ENCODE assay signal across 11 mouse cellular contexts in genomic region chr4:53397280-53398117, GRCm38 (mm10). TPM values are rescaled to one million over a fixed set of nuclear protein-coding genes. Genes with fewer than 3 reads are reported as not detected.
DNase-seq lines count a peak whose midpoint lies in the region; ATAC-seq and TF ChIP-seq lines count a peak whose summit lies in the region.
"Had no signal": no experiment of that assay in that cellular context is flagged by ENCODE, and none has a peak within 500 bp of the region (broad histone marks: within the 10 kb centered on the region; RNA-seq: fewer than 3 reads in every experiment).

No protein-coding gene starts in this region.

- H3K9ac ChIP-seq in forebrain, embryonic 14.5 days (ENCODE audit: low read length): no peak overlapping the region
- no peak overlapping the region for H3K9ac ChIP-seq in midbrain, postnatal 0 days (replicated peaks; ENCODE audit: low read length, poor library complexity, severe bottlenecking)
- H3K9ac ChIP-seq in forebrain, embryonic 16.5 days (replicated peaks; ENCODE audit: low read depth, low read length): no peak overlapping the region
- H3K9ac ChIP-seq: liver, embryonic 15.5 days; stomach, embryonic 15.5 days had no signal

- H3K36me3 ChIP-seq in forebrain, embryonic 14.5 days (ENCODE audit: control insufficient read depth, insufficient read depth, low read length): no peaks in the 10 kb centered on the region
- no peaks in the 10 kb centered on the region for H3K36me3 ChIP-seq in forebrain, embryonic 10.5 days (replicated peaks)
- H3K36me3 ChIP-seq in midbrain, postnatal 0 days (ENCODE audit: insufficient read depth, low read length): no peaks in the 10 kb centered on the region
- no peaks in the 10 kb centered on the region for H3K36me3 ChIP-seq in midbrain, embryonic 10.5 days
- H3K36me3 ChIP-seq in forebrain, embryonic 16.5 days (ENCODE audit: control insufficient read depth, insufficient read depth): no peaks in the 10 kb centered on the region
- H3K36me3 ChIP-seq: liver, embryonic 15.5 days; stomach, embryonic 15.5 days had no signal

- no peaks in the 10 kb centered on the region for H3K27me3 ChIP-seq in forebrain, embryonic 14.5 days (replicated peaks; ENCODE audit: control insufficient read depth, insufficient read depth, low read length)
- H3K27me3 ChIP-seq in forebrain, embryonic 10.5 days (ENCODE audit: poor library complexity, severe bottlenecking): no peaks in the 10 kb centered on the region
- H3K27me3 ChIP-seq in midbrain, postnatal 0 days (ENCODE audit: insufficient read depth, low read length): no peaks in the 10 kb centered on the region
- H3K27me3 ChIP-seq in midbrain, embryonic 10.5 days (ENCODE audit: low read depth, poor library complexity, severe bottlenecking): no peaks in the 10 kb centered on the region
- H3K27me3 ChIP-seq in forebrain, embryonic 16.5 days (replicated peaks; ENCODE audit: control insufficient read depth, insufficient read depth, low read length): no peaks in the 10 kb centered on the region
- H3K27me3 ChIP-seq: liver, embryonic 15.5 days; stomach, embryonic 15.5 days had no signal

- peak overlapping the region; percentile 66 for H3K27ac ChIP-seq in forebrain, embryonic 14.5 days (ENCODE audit: low read depth, low read length)
- no peak overlapping the region for H3K27ac ChIP-seq in forebrain, embryonic 10.5 days
- no peak overlapping the region for H3K27ac ChIP-seq in midbrain, postnatal 0 days (ENCODE audit: low read depth, low read length)
- H3K27ac ChIP-seq in midbrain, embryonic 10.5 days (replicated peaks): no peak overlapping the region
- peak overlapping the region; percentile 80 for H3K27ac ChIP-seq in forebrain, embryonic 16.5 days (ENCODE audit: low read length)
- H3K27ac ChIP-seq: liver, embryonic 15.5 days; stomach, embryonic 15.5 days had no signal

- DNase-seq in forebrain, embryonic 14.5 days (ENCODE audit: low spot score): peak; percentile 75
- no peak for DNase-seq in forebrain, embryonic 10.5 days (ENCODE audit: extremely low spot score, low spot score)
- DNase-seq in midbrain, postnatal 0 days (ENCODE audit: low spot score): peak; percentile 49
- no peak for DNase-seq in midbrain, embryonic 10.5 days (ENCODE audit: low spot score)
- DNase-seq in skeletal muscle tissue, adult 2 months (ENCODE audit: low read depth, low spot score): peak; percentile 43
- DNase-seq in layer of hippocampus, postnatal 14 days (ENCODE audit: low spot score in 2 of 2): no peak

- H3K9me3 ChIP-seq in forebrain, embryonic 14.5 days (replicated peaks; ENCODE audit: control insufficient read depth, low read length): no peaks in the 10 kb centered on the region
- H3K9me3 ChIP-seq in forebrain, embryonic 10.5 days: no peaks in the 10 kb centered on the region
- no peaks in the 10 kb centered on the region for H3K9me3 ChIP-seq in midbrain, postnatal 0 days (ENCODE audit: low read length)
- no peaks in the 10 kb centered on the region for H3K9me3 ChIP-seq in midbrain, embryonic 10.5 days (replicated peaks)
- H3K9me3 ChIP-seq in forebrain, embryonic 16.5 days (ENCODE audit: control insufficient read depth, low read length): no peaks in the 10 kb centered on the region
- H3K9me3 ChIP-seq: liver, embryonic 15.5 days; stomach, embryonic 15.5 days had no signal

- no peak overlapping the region for H3K4me2 ChIP-seq in forebrain, embryonic 14.5 days (ENCODE audit: low read length)
- no peak overlapping the region for H3K4me2 ChIP-seq in midbrain, postnatal 0 days (ENCODE audit: low read depth, low read length, poor library complexity, severe bottlenecking)
- H3K4me2 ChIP-seq in forebrain, embryonic 16.5 days (ENCODE audit: low read length): no peak overlapping the region
- H3K4me2 ChIP-seq: liver, embryonic 15.5 days; stomach, embryonic 15.5 days had no signal

- TF ChIP-seq CTCF in midbrain, postnatal 0 days (IDR thresholded peaks at IDR 0.05): no peak

- peak; percentile 32; the same call in 1 of the 2 replicates for ATAC-seq in forebrain, embryonic 14.5 days
- no peak for ATAC-seq in midbrain, postnatal 0 days (ENCODE audit: low FRiP score)
- ATAC-seq in forebrain, embryonic 16.5 days: peak; percentile 47
- no peak for ATAC-seq in monocyte, adult 5-6 weeks (replicated peaks; ENCODE audit: insufficient number of reproducible peaks, low FRiP score, low TSS enrichment, poor library complexity, severe bottlenecking)
- ATAC-seq: midbrain, embryonic 16.5 days had no signal

- 0 out of 2 replicates have a peak, but pooled peaks cover 6% of the 10 kb centered on the region for H3K4me1 ChIP-seq in forebrain, embryonic 14.5 days (ENCODE audit: control insufficient read depth, insufficient read depth, low read length)
- H3K4me1 ChIP-seq in forebrain, embryonic 10.5 days: peaks cover 8% of the 10 kb centered on the region
- H3K4me1 ChIP-seq in midbrain, postnatal 0 days (ENCODE audit: insufficient read depth, low read length): no peaks in the 10 kb centered on the region
- H3K4me1 ChIP-seq in midbrain, embryonic 10.5 days: no peaks in the 10 kb centered on the region
- peaks cover 13% of the 10 kb centered on the region for H3K4me1 ChIP-seq in forebrain, embryonic 16.5 days (replicated peaks; ENCODE audit: control insufficient read depth, insufficient read depth, low read length)
- H3K4me1 ChIP-seq: stomach, embryonic 15.5 days had no signal

- WGBS in forebrain, embryonic 14.5 days: 66% methylated on average over 4 of the region's 4 CpGs
- WGBS in forebrain, embryonic 10.5 days: 79% methylated on average over 4 of the region's 4 CpGs
- WGBS in midbrain, postnatal 0 days: 60% methylated on average over 4 of the region's 4 CpGs
- 80% methylated on average over 4 of the region's 4 CpGs for WGBS in midbrain, embryonic 10.5 days
- 51% methylated on average over 4 of the region's 4 CpGs for WGBS in forebrain, embryonic 16.5 days

- H3K4me3 ChIP-seq in forebrain, embryonic 14.5 days (ENCODE audit: low read depth, low read length): no peak overlapping the region
- no peak overlapping the region for H3K4me3 ChIP-seq in forebrain, embryonic 10.5 days
- H3K4me3 ChIP-seq in midbrain, postnatal 0 days (ENCODE audit: low read depth, low read length): no peak overlapping the region
- H3K4me3 ChIP-seq in midbrain, embryonic 10.5 days: no peak overlapping the region
- no peak overlapping the region for H3K4me3 ChIP-seq in forebrain, embryonic 16.5 days (replicated peaks; ENCODE audit: low read length)
- H3K4me3 ChIP-seq: liver, embryonic 15.5 days; stomach, embryonic 15.5 days had no signal

RNA-seq across cellular contexts. Expression of gene Slc44a1, which starts 42.7 kb away (rescaled TPM):
- polyA plus RNA-seq in forebrain, embryonic 14.5 days (2014; fragmentation: Nextera tagmentation; extraction: Ambion mirVana): 12.1 and 13.0 TPM in 2 replicates
- 9.9 and 10.4 TPM in 2 replicates for polyA plus RNA-seq in forebrain, embryonic 10.5 days (2016; fragmentation: Nextera tagmentation; extraction: Ambion mirVana)
- 23.2 and 24.2 TPM in 2 replicates for total RNA-seq in midbrain, postnatal 0 days (2014; rRNA removed)
- polyA plus RNA-seq in midbrain, postnatal 0 days (2015; fragmentation: Nextera tagmentation; extraction: Ambion mirVana): 8.3 and 8.6 TPM in 2 replicates
- 8.7 and 10.5 TPM in 2 replicates for polyA plus RNA-seq in midbrain, embryonic 10.5 days (2016; fragmentation: Nextera tagmentation; extraction: Ambion mirVana)
- polyA plus RNA-seq in forebrain, embryonic 16.5 days (2015; fragmentation: Nextera tagmentation; extraction: Ambion mirVana): 13.7 and 19.6 TPM in 2 replicates
- total RNA-seq in layer of hippocampus, postnatal 14 days (2021): 100 to 1,000 TPM; 101 to 110 TPM
- total RNA-seq in monocyte, adult 5-6 weeks (2017): 11.0 to 21.2 TPM (median 12.1 TPM) in 3 replicates

Comparison
In these comparisons a context has a peak if more than half of its experiments do, and no peak if none do; other contexts are left out.
1. DNase-seq: peak in forebrain, embryonic 14.5 days (single experiment), midbrain, postnatal 0 days (single experiment) and skeletal muscle tissue, adult 2 months (single experiment); none in forebrain, embryonic 10.5 days (single experiment), midbrain, embryonic 10.5 days (single experiment) and layer of hippocampus, postnatal 14 days (0 of 2).
2. H3K27ac ChIP-seq: peak in forebrain, embryonic 14.5 days (single experiment) and forebrain, embryonic 16.5 days (single experiment); none in forebrain, embryonic 10.5 days (single experiment), midbrain, postnatal 0 days (single experiment) and midbrain, embryonic 10.5 days (single experiment).
3. ATAC-seq: peak in forebrain, embryonic 14.5 days (single experiment) and forebrain, embryonic 16.5 days (single experiment); none in midbrain, postnatal 0 days (single experiment) and monocyte, adult 5-6 weeks (single experiment).